ENCODE assay signal across 8 mouse cellular contexts in genomic region chr16:87697707-87698365, GRCm38 (mm10). TPM values are rescaled to one million over a fixed set of nuclear protein-coding genes. Genes with fewer than 3 reads are reported as not detected.
DNase-seq lines count a peak whose midpoint lies in the region; ATAC-seq and TF ChIP-seq lines count a peak whose summit lies in the region.

No protein-coding gene starts in this region.

- no peak for TF ChIP-seq RAD21 in MEL (IDR thresholded peaks at IDR 0.05; ENCODE audit: low read depth, low read length)

- TF ChIP-seq CTCF in gastrocnemius, adult 2 months (IDR thresholded peaks at IDR 0.05): no peak
- no peak for TF ChIP-seq CTCF in MEL (IDR thresholded peaks at IDR 0.05 in 2 of 3, conservative IDR thresholded peaks at IDR 0.05 in 1 of 3; ENCODE audit: control insufficient read depth in 1 of 3, insufficient read depth in 1 of 3, low read depth in 2 of 3, low read length in 3 of 3, poor library complexity in 1 of 3, severe bottlenecking in 1 of 3)

- DNase-seq in gastrocnemius, adult 2 months: no peak
- no peak for DNase-seq in gastrocnemius, adult 18-20 months (ENCODE audit: low spot score)
- peak; percentile 91 for DNase-seq in MEL (ENCODE audit: low read depth, low spot score)
- no peak for DNase-seq in thymus, postnatal 14 days
- DNase-seq in testis, postnatal 14 days (ENCODE audit: low spot score): no peak
- no peak for DNase-seq in layer of hippocampus, postnatal 10 days (ENCODE audit: low spot score in 2 of 2)

- H3K36me3 ChIP-seq in MEL (ENCODE audit: control insufficient read depth in 1 of 2, insufficient read depth in 2 of 2, low read length in 2 of 2): peaks cover 0 to 10% of the 10 kb centered on the region in 2 experiments; a peak in 2 of 4 replicates
- no peaks in the 10 kb centered on the region for H3K36me3 ChIP-seq in heart, embryonic 16.5 days (ENCODE audit: control insufficient read depth, insufficient read depth)
- H3K36me3 ChIP-seq in macrophage (ENCODE audit: inconsistent target): no peaks in the 10 kb centered on the region

- H3K4me2 ChIP-seq in heart, embryonic 16.5 days (ENCODE audit: low read depth, low read length): peak overlapping the region; percentile 72

- ATAC-seq in heart, embryonic 16.5 days (replicated peaks; ENCODE audit: extremely low read depth, insufficient read depth, low FRiP score): no peak

- WGBS in heart, embryonic 16.5 days: 26% methylated on average over 16 of the region's 16 CpGs
- 31% methylated on average over 16 of the region's 16 CpGs for WGBS in macrophage (ENCODE audit: missing documents)

- H3K9ac ChIP-seq in MEL (ENCODE audit: control insufficient read depth, low read depth, low read length, poor library complexity, severe bottlenecking): peak overlapping the region; percentile 24
- peak overlapping the region; percentile 57 for H3K9ac ChIP-seq in heart, embryonic 16.5 days (ENCODE audit: low read length)

- peak in 1 of 2 experiments; percentile 47; a peak in 3 of 4 replicates for TF ChIP-seq POLR2A in MEL (IDR thresholded peaks at IDR 0.05; ENCODE audit: control insufficient read depth in 1 of 2, insufficient read depth in 1 of 2, low read depth in 1 of 2, low read length in 2 of 2, poor library complexity in 1 of 2)

- H3K79me2 ChIP-seq in MEL (ENCODE audit: control insufficient read depth, insufficient read depth, low read length, poor library complexity) (peaks cover 29% of the 10 kb centered on the region), macrophage (ENCODE audit: inconsistent target) (peaks cover 38% of the 10 kb centered on the region)

- TF ChIP-seq EP300 in MEL (IDR thresholded peaks at IDR 0.05; ENCODE audit: low read depth in 1 of 2, low read length in 2 of 2): peak; percentile 81 to 84

- no peaks in the 10 kb centered on the region for H3K9me3 ChIP-seq in MEL (replicated peaks; ENCODE audit: insufficient read depth, low read length)
- H3K9me3 ChIP-seq in heart, embryonic 16.5 days (replicated peaks; ENCODE audit: control insufficient read depth, low read length): no peaks in the 10 kb centered on the region

- H3K27ac ChIP-seq in gastrocnemius, adult 2 months: peak overlapping the region; percentile 97
- peak overlapping the region; percentile 75 for H3K27ac ChIP-seq in MEL (ENCODE audit: control insufficient read depth, low read depth, low read length)
- H3K27ac ChIP-seq in heart, embryonic 16.5 days (ENCODE audit: low read length): peak overlapping the region; percentile 59
- H3K27ac ChIP-seq in macrophage: peak overlapping the region; percentile 48

- no peaks in the 10 kb centered on the region for H3K27me3 ChIP-seq in MEL (ENCODE audit: control insufficient read depth in 1 of 2, insufficient read depth in 2 of 2, low read length in 2 of 2)
- no peaks in the 10 kb centered on the region for H3K27me3 ChIP-seq in heart, embryonic 16.5 days (ENCODE audit: control insufficient read depth, insufficient read depth, low read length)

- intact Hi-C loops in gastrocnemius, adult 2 months (cut with DNase I): loop anchor here (5.0 kb wide), 1 partner anchor 121 kb away; no protein-coding TSS in a partner anchor

- H3K4me1 ChIP-seq in MEL (ENCODE audit: control insufficient read depth in 1 of 2, insufficient read depth in 2 of 2, low read length in 2 of 2): peaks cover 4 to 14% of the 10 kb centered on the region in 2 experiments
- peaks cover 15% of the 10 kb centered on the region for H3K4me1 ChIP-seq in heart, embryonic 16.5 days (ENCODE audit: control insufficient read depth, insufficient read depth, low read length)

- H3K4me3 ChIP-seq in gastrocnemius, adult 2 months: peak overlapping the region; percentile 94
- H3K4me3 ChIP-seq in MEL (ENCODE audit: control insufficient read depth in 1 of 2, insufficient read depth in 1 of 2, low read depth in 2 of 2, low read length in 2 of 2) (peak overlapping the region; percentile 24 to 65), macrophage (ENCODE audit: inconsistent target) (no peak overlapping the region)
- H3K4me3 ChIP-seq in heart, embryonic 16.5 days (ENCODE audit: low read length): peak overlapping the region; percentile 66

TF ChIP-seq in MEL, 35 proteins besides CTCF, POLR2A, EP300 and RAD21:
- TF ChIP-seq TCF12 (IDR thresholded peaks at IDR 0.05; ENCODE audit: low read depth, low read length) (peak; percentile 70; the same call in 1 of the 2 replicates), ZNF384 (IDR thresholded peaks at IDR 0.05; ENCODE audit: low read depth, low read length) (no peak), UBTF (IDR thresholded peaks at IDR 0.05; ENCODE audit: borderline replicate concordance, insufficient read depth, low read depth, low read length) (no peak), ETS1 (IDR thresholded peaks at IDR 0.05; ENCODE audit: low read depth, low read length) (peak; percentile 78), CHD2 (IDR thresholded peaks at IDR 0.05; ENCODE audit: low read length) (no peak), SMC3 (IDR thresholded peaks at IDR 0.05; ENCODE audit: low read depth, low read length) (no peak), GATA1 (IDR thresholded peaks at IDR 0.05; ENCODE audit: low read depth, low read length) (peak; percentile 70), KAT2A (conservative IDR thresholded peaks at IDR 0.05; ENCODE audit: low read depth, low read length) (no peak), ELF1 (IDR thresholded peaks at IDR 0.05; ENCODE audit: low read depth, low read length) (0 out of 2 replicates have a peak, but pooled peaks have one; percentile 35), NRF1 (IDR thresholded peaks at IDR 0.05; ENCODE audit: insufficient read depth, low read depth, low read length, poor library complexity, severe bottlenecking) (no peak), ZMIZ1 (IDR thresholded peaks at IDR 0.05; ENCODE audit: low read depth, low read length) (0 out of 2 replicates have a peak, but pooled peaks have one; percentile 48), USF1 (IDR thresholded peaks at IDR 0.05; ENCODE audit: low read depth, low read length) (no peak), MEF2A (IDR thresholded peaks at IDR 0.05; ENCODE audit: extremely low read depth, insufficient replicate concordance, low read depth, low read length, poor library complexity, severe bottlenecking) (no peak), JUND (IDR thresholded peaks at IDR 0.05; ENCODE audit: low read depth, low read length) (no peak), TAL1 (IDR thresholded peaks at IDR 0.05; ENCODE audit: low read length) (peak; percentile 78), USF2 (IDR thresholded peaks at IDR 0.05; ENCODE audit: borderline replicate concordance in 1 of 2, insufficient read depth in 1 of 2, low read depth in 1 of 2, low read length in 2 of 2) (no peak), MAX (IDR thresholded peaks at IDR 0.05; ENCODE audit: low read length) (peak; percentile 65; the same call in 1 of the 2 replicates), GABPA (IDR thresholded peaks at IDR 0.05; ENCODE audit: low read depth, low read length) (no peak), MAFK (IDR thresholded peaks at IDR 0.05; ENCODE audit: borderline replicate concordance, low read depth, low read length) (no peak), RCOR1 (IDR thresholded peaks at IDR 0.05; ENCODE audit: low read depth, low read length) (0 out of 2 replicates have a peak, but pooled peaks have one; percentile 7), TBP (IDR thresholded peaks at IDR 0.05; ENCODE audit: low read depth, low read length) (peak; percentile 88), CHD1 (IDR thresholded peaks at IDR 0.05; ENCODE audit: low read depth, low read length) (no peak), BHLHE40 (IDR thresholded peaks at IDR 0.05; ENCODE audit: borderline replicate concordance, low read depth, low read length) (no peak; the same call in 1 of the 2 replicates), E2F4 (IDR thresholded peaks at IDR 0.05; ENCODE audit: borderline replicate concordance, low read depth, low read length) (no peak), NELFE (IDR thresholded peaks at IDR 0.05; ENCODE audit: low read depth, low read length) (peak; percentile 49; the same call in 1 of the 2 replicates), POLR2AphosphoS2 (IDR thresholded peaks at IDR 0.05; ENCODE audit: low read length) (no peak), MYB (IDR thresholded peaks at IDR 0.05; ENCODE audit: low read depth, low read length) (no peak), ZC3H11A (IDR thresholded peaks at IDR 0.05; ENCODE audit: low read depth, low read length) (no peak), MXI1 (IDR thresholded peaks at IDR 0.05; ENCODE audit: low read depth, low read length) (peak; percentile 84), SIN3A (IDR thresholded peaks at IDR 0.05; ENCODE audit: low read length) (peak; percentile 72; the same call in 1 of the 2 replicates), POLR2AphosphoS5 (IDR thresholded peaks at IDR 0.05; ENCODE audit: borderline replicate concordance, low read depth, low read length) (0 out of 2 replicates have a peak, but pooled peaks have one; percentile 70), HCFC1 (IDR thresholded peaks at IDR 0.05; ENCODE audit: low read depth, low read length) (0 out of 2 replicates have a peak, but pooled peaks have one; percentile 39), ZKSCAN1 (IDR thresholded peaks at IDR 0.05; ENCODE audit: low read depth, low read length) (no peak), MAZ (IDR thresholded peaks at IDR 0.05; ENCODE audit: low read depth, low read length) (no peak), MYC (IDR thresholded peaks at IDR 0.05; ENCODE audit: low read depth, low read length) (peak; percentile 73)

RNA-seq across cellular contexts. Expression of gene Bach1, which starts 0.9 kb away (rescaled TPM):
- 10 to 100 TPM; 18.0 to 28.2 TPM for total RNA-seq in gastrocnemius, adult 2 months (2021)
- 10 to 100 TPM; 20.1 to 21.7 TPM for total RNA-seq in gastrocnemius, adult 18-20 months (2021)
- 21.1 and 23.1 TPM in 2 replicates for total RNA-seq in MEL (2012; rRNA removed)
- polyA plus RNA-seq in MEL (2012; ENCODE audit: insufficient read depth in 1 of 2, insufficient read length in 2 of 2, low read depth in 1 of 2, low replicate concordance in 2 of 2, missing spikeins in 1 of 2): 10 to 100 TPM in 1 of 2 experiments, not detected in 1; 20.5 TPM
- 8.2 and 9.8 TPM in 2 replicates for polyA plus RNA-seq in heart, embryonic 16.5 days (2015; fragmentation: Nextera tagmentation; extraction: Ambion mirVana)
- total RNA-seq in macrophage (2018; cell fraction: chromatin; rRNA removed): 100 to 1,000 TPM in 22 of 26 experiments, 10 to 100 TPM in 4; 49.6 to 586 (median 135) TPM
- total RNA-seq in macrophage (2018; cell fraction: cytosol; rRNA removed): 100 to 1,000 TPM in 6 of 26 experiments, 10 to 100 TPM in 20; 20.7 to 221 (median 85.7) TPM
- 100 to 1,000 TPM in 23 of 26 experiments, 10 to 100 TPM in 3; 76.3 to 456 (median 155) TPM for total RNA-seq in macrophage (2018; cell fraction: nucleus; rRNA removed)
- 36.8 to 60.6 TPM (median 36.9 TPM) in 3 replicates for polyA plus RNA-seq in macrophage (2018)
- 10 to 100 TPM; 18.2 to 19.2 TPM for total RNA-seq in layer of hippocampus, postnatal 10 days (2021)
